Mouse (Mus musculus): ENCODE results near the gene Manbal. TPM values are rescaled to one million over a fixed set of nuclear protein-coding genes. Genes with fewer than 3 reads are reported as not detected.
A peak's percentile ranks its signal among the peaks of the same experiment; 100 is the strongest.

Manbal gene
- total and polyA plus RNA-seq, 2 experiments from 2014 or later: 70.8 to 129 TPM

DNA sequence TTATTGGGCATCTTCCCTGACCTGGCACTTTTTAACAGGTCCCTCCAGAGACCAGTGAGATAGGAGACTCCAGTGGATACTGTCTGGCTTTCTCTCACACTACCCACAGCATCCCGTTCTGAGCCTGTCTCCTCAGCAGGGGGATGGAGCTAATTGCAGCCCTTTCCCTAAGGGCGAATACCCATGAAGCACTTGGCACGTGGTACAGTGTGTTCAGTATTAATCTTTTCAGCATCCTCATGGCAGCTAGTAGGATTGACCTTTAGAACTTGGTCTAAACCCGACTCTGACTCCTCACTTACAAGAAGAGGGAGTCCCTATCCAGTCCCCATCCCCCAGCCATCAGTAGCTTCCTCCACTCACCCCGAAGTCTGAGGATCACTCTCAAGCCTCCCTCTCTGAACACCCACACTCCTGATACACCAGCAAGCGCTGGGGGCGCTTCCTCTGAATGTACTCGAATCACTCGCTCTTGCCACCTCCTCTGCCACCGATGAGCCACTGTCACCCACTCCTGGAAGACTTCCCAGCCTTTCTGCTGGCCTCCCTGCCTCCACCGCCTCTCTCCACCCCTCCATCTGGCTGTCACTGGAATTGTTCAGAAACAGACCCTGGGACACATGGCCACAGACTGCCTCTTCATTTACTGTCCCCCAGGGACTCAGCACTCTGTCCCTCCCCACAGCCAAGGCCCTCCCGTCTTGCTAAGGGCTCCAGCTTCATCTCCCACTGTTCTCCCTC, 42.6 kb downstream of the Manbal start:
- DNase-seq (ENCODE audit: low spot score) (no peak), ATAC-seq (ENCODE audit: low FRiP score) (no peak; the same call in 1 of the 2 replicates)
- Histone ChIP-seq H3K4me3 (ENCODE audit: low read depth, low read length) (no peak overlapping the region), H3K9ac (replicated peaks; ENCODE audit: low read length, poor library complexity, severe bottlenecking) (no peak overlapping the region), H3K4me1 (ENCODE audit: insufficient read depth, low read length) (no peaks in the 10 kb centered on the region), H3K27me3 (ENCODE audit: insufficient read depth, low read length) (no peaks in the 10 kb centered on the region), H3K36me3 (ENCODE audit: insufficient read depth, low read length) (no peaks in the 10 kb centered on the region), H3K9me3 (ENCODE audit: low read length) (no peaks in the 10 kb centered on the region), H3K27ac (ENCODE audit: low read depth, low read length) (no peak overlapping the region), H3K4me2 (ENCODE audit: low read depth, low read length, poor library complexity, severe bottlenecking) (no peak overlapping the region)
- WGBS: 66% methylated on average over 12 of the region's 12 CpGs
- no peak for TF ChIP-seq CTCF (IDR thresholded peaks at IDR 0.05)

DNA sequence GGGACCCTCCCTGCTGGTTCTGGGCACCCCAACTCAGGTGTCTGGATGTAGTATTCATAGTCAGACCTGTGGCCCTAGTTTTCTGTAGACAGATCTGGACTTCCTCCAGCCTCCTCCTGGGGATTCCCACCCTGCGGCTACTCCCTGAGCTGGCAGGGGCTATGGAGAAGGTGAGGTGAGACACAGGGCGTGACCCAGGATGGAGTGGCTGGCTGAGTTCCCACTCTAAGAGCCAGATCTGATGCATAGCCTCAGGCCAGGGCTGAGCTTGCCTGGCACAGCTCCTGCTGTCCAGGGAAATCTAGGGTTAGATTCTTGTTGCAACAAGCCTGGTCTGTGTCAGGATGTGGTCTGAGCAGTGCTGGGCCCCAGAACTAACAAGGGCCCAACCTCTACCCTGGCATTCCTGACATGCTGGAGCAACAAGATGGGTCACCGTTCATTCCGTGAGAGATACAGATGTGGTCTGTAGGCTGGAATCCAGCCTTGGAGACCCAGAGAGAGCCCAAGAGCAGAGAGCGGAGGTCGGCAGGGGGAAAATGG, 43.8 kb downstream of the Manbal start:
- no peak for DNase-seq (ENCODE audit: low spot score)
- Histone ChIP-seq H3K9me3 (ENCODE audit: low read length) (no peaks in the 10 kb centered on the region), H3K4me2 (ENCODE audit: low read depth, low read length, poor library complexity, severe bottlenecking) (no peak overlapping the region), H3K9ac (replicated peaks; ENCODE audit: low read length, poor library complexity, severe bottlenecking) (no peak overlapping the region), H3K4me3 (ENCODE audit: low read depth, low read length) (no peak overlapping the region), H3K27me3 (ENCODE audit: insufficient read depth, low read length) (no peaks in the 10 kb centered on the region), H3K36me3 (ENCODE audit: insufficient read depth, low read length) (no peaks in the 10 kb centered on the region), H3K27ac (ENCODE audit: low read depth, low read length) (no peak overlapping the region), H3K4me1 (ENCODE audit: insufficient read depth, low read length) (no peaks in the 10 kb centered on the region)
- TF ChIP-seq CTCF (IDR thresholded peaks at IDR 0.05): no peak
- 89% methylated on average over 6 of the region's 6 CpGs for WGBS
- ATAC-seq (ENCODE audit: low FRiP score): no peak

DNA sequence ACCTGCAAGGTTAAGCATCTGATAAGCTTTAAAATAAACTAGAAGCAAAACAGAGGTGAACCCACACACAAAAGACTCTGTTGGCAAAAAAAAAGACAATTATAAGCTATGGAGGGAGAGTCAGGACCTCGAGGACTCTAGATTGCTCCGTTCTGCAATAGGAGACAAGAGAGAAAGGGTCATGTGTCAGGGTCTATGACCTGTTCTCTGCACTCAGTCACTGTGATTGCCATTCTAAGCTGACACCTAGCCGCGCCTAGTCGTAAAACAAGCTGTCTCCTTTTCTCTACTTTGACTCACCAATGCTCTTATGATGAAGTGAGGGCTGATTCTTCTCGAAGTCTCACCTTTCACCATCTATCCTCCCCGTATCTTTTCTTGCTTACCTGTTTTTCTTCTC, 45.1 kb downstream of the Manbal start:
- no peak for ATAC-seq (ENCODE audit: low FRiP score)
- 91% methylated on average over 7 of the region's 7 CpGs for WGBS
- Histone ChIP-seq H3K36me3 (ENCODE audit: insufficient read depth, low read length) (no peaks in the 10 kb centered on the region), H3K4me1 (ENCODE audit: insufficient read depth, low read length) (no peaks in the 10 kb centered on the region), H3K27me3 (ENCODE audit: insufficient read depth, low read length) (no peaks in the 10 kb centered on the region), H3K9me3 (ENCODE audit: low read length) (no peaks in the 10 kb centered on the region), H3K9ac (replicated peaks; ENCODE audit: low read length, poor library complexity, severe bottlenecking) (no peak overlapping the region), H3K27ac (ENCODE audit: low read depth, low read length) (no peak overlapping the region), H3K4me3 (ENCODE audit: low read depth, low read length) (no peak overlapping the region), H3K4me2 (ENCODE audit: low read depth, low read length, poor library complexity, severe bottlenecking) (no peak overlapping the region)
- no peak for TF ChIP-seq CTCF (IDR thresholded peaks at IDR 0.05)
- no peak for DNase-seq (ENCODE audit: low spot score)

DNA sequence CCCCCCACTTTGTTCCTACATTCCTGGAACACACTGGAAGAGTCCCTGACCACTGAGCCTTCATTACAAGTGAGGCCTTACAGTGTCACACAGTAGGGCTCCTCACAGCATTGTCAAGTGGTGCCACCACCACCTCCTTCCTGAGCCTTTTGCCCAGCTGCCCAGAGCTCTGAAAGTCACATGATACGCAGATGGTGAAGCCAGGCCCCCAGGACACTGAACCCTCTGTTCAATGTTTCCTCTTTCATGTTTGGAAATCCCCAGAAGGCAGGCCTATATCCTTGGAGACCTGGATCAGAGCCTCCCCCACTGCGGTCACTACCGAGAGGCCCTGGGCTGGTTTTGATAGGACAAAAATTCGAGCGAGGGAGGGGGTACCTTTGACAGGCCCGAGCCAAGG, 49.8 kb downstream of the Manbal start:
- DNase-seq (ENCODE audit: low spot score) (peak; percentile 58), ATAC-seq (ENCODE audit: low FRiP score) (peak; percentile 46; the same call in 1 of the 2 replicates)

DNA sequence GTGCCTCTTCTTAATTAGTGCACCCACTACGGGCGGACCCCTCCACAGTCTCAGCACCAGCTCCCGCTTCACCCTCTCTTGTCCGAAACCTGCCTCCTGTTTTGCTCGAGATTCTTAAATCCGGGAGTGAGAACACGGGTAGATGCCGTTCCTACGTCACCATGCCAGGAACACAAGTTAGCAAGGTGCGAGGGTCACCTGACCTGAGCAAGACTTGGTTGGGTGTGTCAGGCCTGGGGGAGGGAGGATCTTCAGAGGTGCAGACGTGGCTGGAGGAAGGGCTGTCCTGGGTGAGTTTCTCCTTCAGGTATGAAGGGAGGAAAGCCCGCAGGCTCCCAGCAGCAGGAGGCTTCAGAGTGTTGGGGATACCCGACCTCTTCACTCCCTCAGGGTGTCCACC, 50.8 kb downstream of the Manbal start, which contains the start of gene Src:
Src (plus strand) TSS at position 239 of the 400 bp plus-strand sequence.
- Histone ChIP-seq H3K27me3 (ENCODE audit: insufficient read depth, low read length) (no peaks in the 10 kb centered on the region), H3K9ac (replicated peaks; ENCODE audit: low read length, poor library complexity, severe bottlenecking) (no peak within 1 kb of the TSS), H3K4me1 (ENCODE audit: insufficient read depth, low read length) (peaks cover 12% of the 10 kb centered on the region), H3K36me3 (ENCODE audit: insufficient read depth, low read length) (no peaks in the 10 kb centered on the region), H3K4me3 (ENCODE audit: low read depth, low read length) (no peak within 1 kb of the TSS), H3K9me3 (ENCODE audit: low read length) (no peaks in the 10 kb centered on the region), H3K27ac (ENCODE audit: low read depth, low read length) (peak within 1 kb of the TSS; percentile 43), H3K4me2 (ENCODE audit: low read depth, low read length, poor library complexity, severe bottlenecking) (peak within 1 kb of the TSS; percentile 4; the same call in 1 of the 2 replicates)
- no peak for DNase-seq (ENCODE audit: low spot score)
- ATAC-seq (ENCODE audit: low FRiP score): 0 out of 2 replicates have a peak, but pooled peaks have one; percentile 21
- no peak for TF ChIP-seq CTCF (IDR thresholded peaks at IDR 0.05)
- 31% methylated on average over 13 of the region's 13 CpGs for WGBS

More for the DNA sequence above, 49.8 kb downstream of the Manbal start:
- H3K27me3 ChIP-seq (ENCODE audit: insufficient read depth, low read length): no peaks in the 10 kb centered on the region
- 56% methylated on average over 6 of the region's 6 CpGs for WGBS
- no peak overlapping the region for H3K9ac ChIP-seq (replicated peaks; ENCODE audit: low read length, poor library complexity, severe bottlenecking)
- no peaks in the 10 kb centered on the region for H3K9me3 ChIP-seq (ENCODE audit: low read length)
- no peak overlapping the region for H3K4me3 ChIP-seq (ENCODE audit: low read depth, low read length)
- no peak for TF ChIP-seq CTCF (IDR thresholded peaks at IDR 0.05)
- no peak overlapping the region for H3K4me2 ChIP-seq (ENCODE audit: low read depth, low read length, poor library complexity, severe bottlenecking)
- no peaks in the 10 kb centered on the region for H3K36me3 ChIP-seq (ENCODE audit: insufficient read depth, low read length)
- H3K27ac ChIP-seq (ENCODE audit: low read depth, low read length): peak overlapping the region; percentile 3; the same call in 1 of the 2 replicates
- H3K4me1 ChIP-seq (ENCODE audit: insufficient read depth, low read length): peaks cover 7% of the 10 kb centered on the region; the same call in 1 of the 2 replicates

DNA sequence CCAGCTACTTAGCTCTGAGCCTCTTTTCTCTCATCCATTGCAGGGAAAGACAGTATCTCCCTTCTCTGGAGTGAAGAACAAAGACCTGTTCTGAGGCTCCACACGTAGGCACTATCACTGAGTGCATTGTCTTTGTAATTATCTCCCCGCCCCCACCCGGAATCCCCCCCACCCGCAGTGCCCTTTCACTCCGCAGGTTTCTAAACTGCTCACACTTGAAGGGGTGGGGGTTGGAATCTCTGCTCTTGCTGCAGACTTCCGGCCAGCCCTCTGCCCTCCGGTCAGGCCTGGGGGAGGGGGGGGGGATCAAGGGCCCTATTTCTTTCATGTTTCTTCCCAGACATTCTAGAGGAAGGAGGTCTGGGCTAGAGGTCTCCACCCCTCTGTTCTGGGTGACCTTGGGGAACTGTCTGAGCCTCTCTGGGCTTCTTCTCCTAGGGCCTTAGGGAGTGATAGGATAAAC, 51.2 kb downstream of the Manbal start:
- Histone ChIP-seq H3K9me3 (ENCODE audit: low read length) (no peaks in the 10 kb centered on the region), H3K27ac (ENCODE audit: low read depth, low read length) (peak overlapping the region; percentile 43), H3K36me3 (ENCODE audit: insufficient read depth, low read length) (no peaks in the 10 kb centered on the region), H3K27me3 (ENCODE audit: insufficient read depth, low read length) (no peaks in the 10 kb centered on the region), H3K4me1 (ENCODE audit: insufficient read depth, low read length) (peaks cover 16% of the 10 kb centered on the region), H3K4me2 (ENCODE audit: low read depth, low read length, poor library complexity, severe bottlenecking) (peak overlapping the region; percentile 4; the same call in 1 of the 2 replicates), H3K4me3 (ENCODE audit: low read depth, low read length) (no peak overlapping the region), H3K9ac (replicated peaks; ENCODE audit: low read length, poor library complexity, severe bottlenecking) (no peak overlapping the region)
- 2% methylated on average over 7 of the region's 7 CpGs for WGBS
- ATAC-seq (ENCODE audit: low FRiP score) (peak; percentile 17; the same call in 1 of the 2 replicates), DNase-seq (ENCODE audit: low spot score) (no peak)
- no peak for TF ChIP-seq CTCF (IDR thresholded peaks at IDR 0.05)

All from midbrain, postnatal 0 days (tissue).